Mouse (Mus musculus) forebrain, embryonic 13.5 days (tissue): ENCODE results near the gene Gm8773. TPM values are rescaled to one million over a fixed set of nuclear protein-coding genes. Genes with fewer than 3 reads are reported as not detected.

Experiments used
- ATAC-seq: fragments of 200-750 bp; cut with Nextera tagmentation; 2 replicates; pipeline ENCODE4 v1.8.0; 2017
- H3K27ac ChIP-seq: fragments of 300-500 bp; sonication (generic); 2 replicates; pipeline ENCODE4 v1.5.1; 2015; ENCODE audit warnings: inconsistent platforms, mild to moderate bottlenecking, moderate library complexity
- H3K27me3 ChIP-seq: fragments of 300-500 bp; sonication (generic); 2 replicates; pipeline ENCODE4 v1.6.1; 2015; ENCODE audit warnings: mild to moderate bottlenecking, inconsistent platforms
- H3K36me3 ChIP-seq: fragments of 300-500 bp; sonication (generic); 2 replicates; pipeline ENCODE4 v1.6.1; 2015; ENCODE audit warnings: mild to moderate bottlenecking, inconsistent platforms; ENCODE audit not compliant: poor library complexity, severe bottlenecking
- H3K4me1 ChIP-seq: fragments of 300-500 bp; sonication (generic); 2 replicates; pipeline ENCODE4 v1.6.1; 2015; ENCODE audit warnings: inconsistent platforms
- H3K4me2 ChIP-seq: fragments of 300-500 bp; sonication (generic); 2 replicates; pipeline ENCODE4 v1.6.1; 2015; ENCODE audit warnings: inconsistent platforms, mild to moderate bottlenecking, moderate library complexity
- H3K4me3 ChIP-seq: fragments of 300-500 bp; sonication (generic); 2 replicates; pipeline ENCODE4 v1.5.1; 2015; ENCODE audit warnings: mild to moderate bottlenecking, inconsistent platforms
- H3K9ac ChIP-seq: fragments of 300-500 bp; sonication (generic); 2 replicates; pipeline ENCODE4 v1.6.1; 2015; ENCODE audit warnings: mild to moderate bottlenecking, inconsistent platforms
- H3K9me3 ChIP-seq: fragments of 300-500 bp; sonication (generic); replicated peaks from 2 replicates; pipeline ENCODE4 v1.6.1; 2016; ENCODE audit warnings: inconsistent platforms
- WGBS: fragments of 180-500 bp; shearing (Covaris S2); methylation state at CpG from one replicate; pipeline ENCODE4 v1.1.7; 2015; 5-methylcytosine and 5-hydroxymethylcytosine counted together
- polyA plus RNA-seq: library from polyadenylated mRNA; unstranded; fragments of >200 nt; fragmentation: Nextera tagmentation; extraction: Ambion mirVana; gene quantifications from 2 replicates; pipeline ENCODE4 v1.2.1, GENCODE M21; 2015

Gene Gm8773
- polyA plus RNA-seq, result 6.4 and 7.1 TPM in 2 replicates

DNA sequence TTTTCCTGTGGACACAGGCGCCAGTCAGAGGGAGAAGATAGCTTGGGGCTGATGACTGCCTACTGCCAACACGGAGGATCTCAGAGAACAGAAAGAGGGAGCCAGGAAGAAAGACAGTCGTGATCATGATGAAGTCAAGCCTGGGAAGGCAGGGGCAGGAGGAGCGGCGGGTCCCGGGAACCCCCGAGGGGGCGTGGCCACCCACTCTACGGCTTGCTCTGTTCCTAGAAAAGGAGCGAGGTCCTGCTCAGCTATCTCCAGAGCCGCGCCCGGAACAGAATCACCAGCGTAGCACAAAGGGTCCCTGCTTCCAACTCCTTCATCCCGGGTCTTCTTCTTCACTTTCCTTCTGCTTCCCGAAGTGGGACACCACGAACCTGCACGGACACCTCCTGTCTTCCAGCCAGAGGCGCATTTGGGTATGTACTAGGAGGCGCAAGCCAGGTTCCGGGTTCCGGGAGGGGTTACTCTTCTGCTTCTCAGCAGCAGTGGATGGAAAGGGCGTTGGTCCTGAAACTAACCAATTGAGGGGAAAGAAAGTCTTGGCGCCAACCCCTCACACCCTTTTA is at the start of gene Gm8773:
TSS of gene Gm8773 (plus strand) at position 51 of the 569 bp plus-strand sequence.
- Histone ChIP-seq H3K4me2 (peak within 1 kb of the TSS; percentile 76), H3K27ac (no peak within 1 kb of the TSS)
- WGBS, result 2% methylated on average over 24 of the region's 24 CpGs

DNA sequence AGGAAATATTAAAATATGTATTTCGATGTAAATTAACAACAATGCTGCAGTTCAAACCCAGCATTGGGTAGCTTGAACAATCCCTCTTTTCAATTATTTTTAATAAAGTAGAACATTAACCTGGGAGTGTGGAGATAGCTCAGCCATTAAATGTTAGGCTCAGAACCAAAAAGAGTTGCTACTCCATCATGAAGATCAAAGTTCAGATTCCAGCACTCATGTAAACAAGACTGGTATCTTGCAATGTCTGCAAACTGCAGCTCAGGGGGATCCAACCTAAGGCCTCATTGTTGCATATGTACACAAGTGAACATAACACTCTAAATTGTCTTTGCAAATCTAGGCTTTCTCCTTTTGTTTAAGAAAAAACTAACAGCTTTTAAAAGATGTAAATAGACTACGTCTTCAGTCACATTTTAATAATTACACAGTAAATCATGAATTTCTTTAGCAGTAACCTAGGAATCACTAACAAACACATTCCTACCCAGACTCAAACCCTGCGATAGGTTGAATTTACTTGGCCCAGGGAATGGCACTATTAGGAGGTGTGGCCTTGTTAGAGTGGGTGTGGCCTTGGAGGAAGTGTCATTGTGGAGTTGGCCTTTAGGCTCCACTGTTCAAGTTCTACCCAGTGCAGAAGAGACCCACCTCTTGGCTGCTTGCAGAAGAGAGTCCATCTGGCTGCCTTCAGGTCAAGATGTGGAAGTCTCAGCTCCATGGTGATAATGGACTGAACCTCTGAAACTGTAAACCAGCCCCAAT is 39.8 kb upstream of the Gm8773 start:
- Histone ChIP-seq H3K4me3 (no peak overlapping the region), H3K9me3 (no peaks in the 10 kb centered on the region; the same call in 1 of the 2 replicates), H3K36me3 (peaks cover 14% of the 10 kb centered on the region), H3K4me2 (no peak overlapping the region), H3K27ac (no peak overlapping the region), H3K4me1 (no peaks in the 10 kb centered on the region), H3K9ac (no peak overlapping the region), H3K27me3 (no peaks in the 10 kb centered on the region)
- 88% methylated on average over 3 of the region's 3 CpGs for WGBS
- no peak for ATAC-seq

More for the DNA sequence above, at the start of gene Gm8773:
- no peaks in the 10 kb centered on the region for H3K9me3 ChIP-seq
- no peaks in the 10 kb centered on the region for H3K4me1 ChIP-seq
- no peaks in the 10 kb centered on the region for H3K36me3 ChIP-seq
- H3K9ac ChIP-seq, result peak within 1 kb of the TSS; percentile 62
- peak within 1 kb of the TSS; percentile 58 for H3K4me3 ChIP-seq
- peak; percentile 92 for ATAC-seq
- H3K27me3 ChIP-seq, result 0 out of 2 replicates have a peak, but pooled peaks cover 9% of the 10 kb centered on the region

DNA sequence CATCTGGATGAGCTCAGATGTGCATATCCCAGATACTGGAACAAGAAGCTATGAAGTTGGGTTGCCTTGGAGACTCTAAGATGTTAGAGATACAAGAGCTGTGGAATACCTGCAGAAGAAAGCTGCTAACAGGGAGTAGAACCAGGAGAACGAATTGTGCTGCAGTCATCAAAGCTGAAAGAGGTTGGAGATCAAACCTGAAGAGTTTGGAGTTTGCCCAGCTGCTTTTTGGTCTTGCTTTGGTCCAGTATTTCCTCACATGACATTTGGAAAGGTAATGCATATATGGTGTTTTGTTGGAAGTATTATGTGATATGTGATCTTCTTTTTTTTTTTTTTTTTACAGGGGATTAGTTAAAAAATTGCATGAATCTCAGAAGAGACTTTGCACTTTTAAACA is 37.5 kb upstream of the Gm8773 start:
- WGBS, result 91% methylated on average over 1 of the region's 1 CpGs
- Histone ChIP-seq H3K36me3 (peaks cover 28% of the 10 kb centered on the region), H3K4me2 (no peak overlapping the region), H3K27ac (no peak overlapping the region), H3K9me3 (no peaks in the 10 kb centered on the region; the same call in 1 of the 2 replicates), H3K9ac (no peak overlapping the region), H3K4me3 (no peak overlapping the region), H3K27me3 (no peaks in the 10 kb centered on the region), H3K4me1 (no peaks in the 10 kb centered on the region)
- no peak for ATAC-seq

DNA sequence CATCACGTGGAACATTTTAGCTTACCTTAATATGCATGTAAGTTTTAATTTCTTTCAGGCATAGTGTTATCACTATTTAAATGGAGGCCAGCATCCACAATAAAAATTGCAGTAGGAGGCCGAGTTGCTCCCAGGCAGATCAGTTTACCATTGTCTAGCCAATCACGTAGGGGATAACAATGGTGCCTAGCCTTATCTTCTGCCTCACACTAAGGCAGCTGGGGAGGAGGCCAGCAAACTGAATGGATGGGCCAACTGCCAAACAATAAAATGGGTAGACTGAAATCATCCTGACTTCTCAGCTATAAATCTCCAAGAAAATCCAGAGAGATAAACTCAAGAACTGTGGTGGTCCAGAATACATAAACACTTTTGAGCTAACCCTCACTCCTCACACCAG is 33.8 kb upstream of the Gm8773 start:
- H3K4me1 ChIP-seq, result no peaks in the 10 kb centered on the region
- WGBS, result 79% methylated on average over 3 of the region's 3 CpGs
- no peak overlapping the region for H3K4me3 ChIP-seq
- ATAC-seq, result no peak
- H3K36me3 ChIP-seq, result peaks cover 57% of the 10 kb centered on the region
- no peak overlapping the region for H3K9ac ChIP-seq
- no peaks in the 10 kb centered on the region for H3K27me3 ChIP-seq
- no peak overlapping the region for H3K4me2 ChIP-seq
- H3K27ac ChIP-seq, result no peak overlapping the region
- H3K9me3 ChIP-seq, result no peaks in the 10 kb centered on the region; the same call in 1 of the 2 replicates

DNA sequence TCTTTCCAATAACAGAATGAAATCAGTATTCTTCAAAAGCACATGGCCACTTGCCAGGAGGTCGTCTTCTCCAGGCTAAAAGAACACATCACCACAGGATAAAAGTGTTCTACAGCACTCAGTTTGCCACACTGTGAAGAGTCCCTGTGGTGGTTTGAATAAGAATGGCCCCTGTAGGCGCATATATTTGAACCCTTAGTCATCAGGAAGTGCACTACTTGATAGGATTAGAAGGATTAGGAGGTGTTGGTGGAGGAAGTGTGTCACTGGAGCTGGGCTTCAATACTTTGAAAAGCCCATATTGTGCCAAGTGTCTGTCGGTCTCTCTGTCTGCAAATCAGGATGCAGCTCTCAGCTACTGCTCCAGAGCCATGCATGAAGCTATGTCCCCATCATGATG is 33.2 kb upstream of the Gm8773 start:
- ATAC-seq, result no peak
- H3K4me1 ChIP-seq, result no peaks in the 10 kb centered on the region
- H3K9ac ChIP-seq, result no peak overlapping the region
- H3K4me3 ChIP-seq, result no peak overlapping the region
- H3K9me3 ChIP-seq, result no peaks in the 10 kb centered on the region; the same call in 1 of the 2 replicates
- H3K27me3 ChIP-seq, result no peaks in the 10 kb centered on the region
- H3K36me3 ChIP-seq, result peaks cover 58% of the 10 kb centered on the region
- 49% methylated on average over 3 of the region's 3 CpGs for WGBS
- H3K4me2 ChIP-seq, result no peak overlapping the region
- no peak overlapping the region for H3K27ac ChIP-seq

DNA sequence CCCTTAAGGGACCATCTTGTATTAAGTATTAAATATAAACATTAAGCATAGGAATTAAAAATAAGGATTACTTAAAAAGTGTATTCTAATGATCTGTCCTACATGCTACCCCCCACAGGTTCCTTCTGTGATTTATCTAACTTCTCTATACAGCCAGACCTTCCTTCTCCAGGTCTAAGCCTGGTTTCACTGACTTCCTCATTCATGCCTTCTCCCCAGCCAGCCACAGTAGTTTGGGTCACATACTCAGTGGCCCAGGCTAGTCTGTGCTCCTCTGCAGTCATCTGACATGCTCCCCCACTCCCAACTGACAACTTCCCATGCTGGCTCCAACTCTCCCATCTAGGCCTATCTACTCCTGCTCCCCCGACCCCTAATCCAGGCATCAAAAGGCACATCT is 22.5 kb upstream of the Gm8773 start:
- Histone ChIP-seq H3K4me2 (no peak overlapping the region), H3K36me3 (peaks cover 59% of the 10 kb centered on the region), H3K4me3 (no peak overlapping the region), H3K9me3 (no peaks in the 10 kb centered on the region), H3K27ac (no peak overlapping the region), H3K27me3 (no peaks in the 10 kb centered on the region), H3K9ac (no peak overlapping the region), H3K4me1 (no peaks in the 10 kb centered on the region)
- no peak for ATAC-seq
- WGBS, result 100% methylated on average over 1 of the region's 1 CpGs

DNA sequence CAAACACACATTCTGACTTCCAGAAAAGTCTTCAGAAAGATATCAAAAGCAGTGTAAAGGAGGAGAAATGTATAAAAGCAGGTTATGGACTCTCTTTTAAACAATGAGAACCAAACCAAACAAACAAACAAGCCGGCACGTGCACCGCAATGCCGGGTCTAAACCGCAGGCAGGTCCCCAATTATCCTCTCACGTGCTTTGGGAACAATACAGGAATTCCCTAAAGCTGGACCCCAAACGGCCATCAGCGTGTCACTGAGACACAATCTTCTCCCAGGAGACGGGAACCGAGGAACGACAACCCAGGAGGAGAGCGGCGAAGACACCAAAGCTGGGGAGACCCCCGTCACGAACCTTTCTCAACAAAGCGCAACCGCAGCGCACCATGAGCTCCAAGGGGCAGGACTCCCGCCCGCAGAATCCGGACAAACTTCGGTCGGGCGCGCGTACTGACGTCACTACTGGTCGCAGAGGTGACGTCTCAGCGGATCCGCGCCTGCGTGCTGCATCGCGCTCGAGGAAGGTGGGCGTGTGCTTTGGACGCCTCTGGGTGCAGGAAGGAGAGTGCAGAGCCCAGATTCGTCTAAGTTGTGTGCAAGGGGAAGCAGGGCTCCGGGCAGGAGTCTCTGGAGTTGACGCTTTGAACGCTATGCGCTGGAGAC is 14.4 kb upstream of the Gm8773 start, which contains the start of gene Gtpbp10:
TSS of gene Gtpbp10 (minus strand) at position 460 of the 662 bp plus-strand sequence.
- Histone ChIP-seq H3K4me3 (peak within 1 kb of the TSS; percentile 72), H3K4me2 (peak within 1 kb of the TSS; percentile 67), H3K27ac (peak within 1 kb of the TSS; percentile 57), H3K36me3 (peaks cover 10% of the 10 kb centered on the region), H3K9me3 (no peaks in the 10 kb centered on the region), H3K27me3 (no peaks in the 10 kb centered on the region; the same call in 1 of the 2 replicates), H3K4me1 (peaks cover 17% of the 10 kb centered on the region), H3K9ac (peak within 1 kb of the TSS; percentile 73)
- under 1% methylated on average over 43 of the region's 43 CpGs for WGBS
- peak; percentile 100 for ATAC-seq

DNA sequence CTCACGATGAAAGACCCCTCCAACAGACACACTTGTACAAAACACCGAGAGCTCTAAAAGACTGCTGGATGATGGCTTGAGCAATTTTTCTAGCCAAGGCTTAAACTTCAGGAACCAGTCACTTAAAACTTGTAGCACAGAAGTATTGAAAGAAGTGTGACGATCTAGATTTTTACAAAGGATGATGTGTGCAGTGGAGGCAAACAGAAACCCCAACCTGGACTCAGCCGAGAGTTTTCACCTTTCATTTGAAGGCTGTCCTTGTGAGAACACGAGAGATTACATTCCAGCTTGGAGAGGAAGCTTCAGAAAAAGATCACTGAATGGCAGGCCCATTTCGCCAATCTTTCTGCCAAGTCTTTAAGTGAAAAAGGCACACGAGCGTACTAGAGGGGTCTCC is 13.8 kb upstream of the Gm8773 start:
- H3K36me3 ChIP-seq, result peaks cover 5% of the 10 kb centered on the region
- H3K27ac ChIP-seq, result peak overlapping the region; percentile 57
- peaks cover 17% of the 10 kb centered on the region for H3K4me1 ChIP-seq
- 45% methylated on average over 8 of the region's 8 CpGs for WGBS
- ATAC-seq, result no peak
- H3K27me3 ChIP-seq, result no peaks in the 10 kb centered on the region; the same call in 1 of the 2 replicates
- peak overlapping the region; percentile 72 for H3K4me3 ChIP-seq
- H3K4me2 ChIP-seq, result peak overlapping the region; percentile 67
- peak overlapping the region; percentile 73 for H3K9ac ChIP-seq
- no peaks in the 10 kb centered on the region for H3K9me3 ChIP-seq

DNA sequence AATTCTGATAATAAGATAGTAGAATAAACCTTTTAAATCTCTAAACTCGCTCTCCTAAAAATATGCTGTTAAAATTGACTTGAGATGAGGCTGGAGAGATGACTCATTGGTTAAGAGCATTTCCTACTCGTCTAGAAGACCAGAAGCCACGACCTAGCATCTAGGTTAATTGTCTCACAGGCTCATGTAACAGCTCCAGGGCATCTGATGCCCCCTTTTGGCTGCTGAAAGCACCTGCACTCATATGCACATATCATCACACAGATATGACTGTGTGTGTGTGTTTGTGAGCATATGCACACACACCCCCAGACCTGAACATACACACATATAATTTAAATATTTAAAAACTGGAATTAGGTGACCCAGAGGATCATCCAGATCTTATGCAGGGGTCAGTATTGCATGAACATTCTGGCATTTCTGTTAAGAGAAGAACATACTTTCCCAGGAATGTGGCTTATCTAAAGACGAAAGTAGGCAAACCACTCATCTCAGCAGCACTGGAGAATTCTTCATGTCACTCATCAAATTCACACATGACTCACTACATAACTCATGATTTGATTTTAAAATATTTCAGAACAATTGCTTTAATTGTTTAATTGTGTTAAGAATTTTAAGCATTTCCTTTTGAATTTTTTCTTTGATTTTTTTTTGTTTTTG is 12.4 kb upstream of the Gm8773 start:
- 81% methylated on average over 4 of the region's 4 CpGs for WGBS
- Histone ChIP-seq H3K4me1 (peaks cover 17% of the 10 kb centered on the region), H3K9ac (no peak overlapping the region), H3K4me3 (no peak overlapping the region), H3K27ac (no peak overlapping the region), H3K36me3 (no peaks in the 10 kb centered on the region), H3K4me2 (no peak overlapping the region), H3K27me3 (no peaks in the 10 kb centered on the region; the same call in 1 of the 2 replicates), H3K9me3 (no peaks in the 10 kb centered on the region)
- ATAC-seq, result no peak

DNA sequence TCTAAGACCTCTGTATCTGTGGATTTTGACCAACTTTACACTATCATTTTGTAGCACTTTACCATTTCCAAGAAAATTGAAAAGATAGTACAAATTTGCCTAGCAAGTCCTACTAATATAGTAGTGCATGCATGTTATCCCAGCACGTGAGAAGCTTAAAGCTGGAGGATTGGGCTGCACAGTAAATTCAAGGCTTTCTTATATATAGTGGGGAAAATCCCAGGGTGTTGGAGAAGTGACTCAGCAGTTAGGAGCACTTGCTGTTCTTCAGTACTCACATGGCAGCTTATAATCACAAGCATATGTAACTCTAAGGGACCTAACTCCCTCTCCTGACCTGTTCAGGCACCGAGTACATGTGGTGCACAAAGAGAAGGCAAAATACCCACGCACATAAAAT is 11.2 kb upstream of the Gm8773 start:
- Histone ChIP-seq H3K4me2 (no peak overlapping the region), H3K4me3 (no peak overlapping the region), H3K27ac (no peak overlapping the region), H3K9me3 (no peaks in the 10 kb centered on the region), H3K36me3 (no peaks in the 10 kb centered on the region), H3K4me1 (peaks cover 17% of the 10 kb centered on the region), H3K27me3 (no peaks in the 10 kb centered on the region; the same call in 1 of the 2 replicates), H3K9ac (no peak overlapping the region)
- ATAC-seq, result no peak
- WGBS, result 74% methylated on average over 3 of the region's 3 CpGs

DNA sequence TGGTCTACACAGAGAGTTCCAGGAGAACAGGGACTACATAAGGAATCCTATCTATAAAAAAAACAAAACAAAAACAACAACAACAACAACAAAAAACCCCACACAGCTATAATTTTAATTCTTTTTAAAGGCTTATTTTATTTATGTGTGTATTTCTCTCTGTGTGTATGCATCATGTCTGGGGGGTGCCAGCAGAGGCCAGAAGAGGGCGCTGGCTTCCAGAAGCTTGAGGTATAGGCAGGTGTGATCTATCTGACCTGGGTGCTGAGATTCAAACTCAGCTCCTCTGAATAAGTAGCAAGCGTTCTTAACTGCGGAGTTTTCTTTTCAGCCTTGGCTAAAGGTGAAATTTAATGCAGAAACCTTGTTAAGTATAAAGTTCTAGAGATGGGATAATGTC is 14.1 kb downstream of the Gm8773 start:
- no peak overlapping the region for H3K27ac ChIP-seq
- no peak overlapping the region for H3K4me2 ChIP-seq
- no peaks in the 10 kb centered on the region for H3K36me3 ChIP-seq
- H3K4me3 ChIP-seq, result no peak overlapping the region
- no peak for ATAC-seq
- H3K9ac ChIP-seq, result no peak overlapping the region
- H3K9me3 ChIP-seq, result no peaks in the 10 kb centered on the region; the same call in 1 of the 2 replicates
- WGBS, result 84% methylated on average over 3 of the region's 3 CpGs
- no peaks in the 10 kb centered on the region for H3K27me3 ChIP-seq
- H3K4me1 ChIP-seq, result no peaks in the 10 kb centered on the region
